Mouse (Mus musculus) c-Kit-negative CD71-positive TER-119-positive erythroid progenitor cells, embryonic 14.5 days (primary cell): ENCODE measurements at regions not wholly inside any gene's neighbourhood (a gene's known extent, or its start where the extent isn't known, plus 50 kb on each side); places are given as distances from the start of the nearest gene placed in this dataset.
A peak's percentile ranks its signal among the peaks of the same experiment; 100 is the strongest.
"Not testable (repeated sequence)": the region's sequence is repeated elsewhere in the genome, so short reads cannot be mapped to it uniquely, and the experiment has no call there.

Source experiments
- DNase-seq: peaks from one replicate; pipeline ENCODE4 v3.0.0-alpha.2; 2013; ENCODE audit warnings: low read depth, low spot score

DNA sequence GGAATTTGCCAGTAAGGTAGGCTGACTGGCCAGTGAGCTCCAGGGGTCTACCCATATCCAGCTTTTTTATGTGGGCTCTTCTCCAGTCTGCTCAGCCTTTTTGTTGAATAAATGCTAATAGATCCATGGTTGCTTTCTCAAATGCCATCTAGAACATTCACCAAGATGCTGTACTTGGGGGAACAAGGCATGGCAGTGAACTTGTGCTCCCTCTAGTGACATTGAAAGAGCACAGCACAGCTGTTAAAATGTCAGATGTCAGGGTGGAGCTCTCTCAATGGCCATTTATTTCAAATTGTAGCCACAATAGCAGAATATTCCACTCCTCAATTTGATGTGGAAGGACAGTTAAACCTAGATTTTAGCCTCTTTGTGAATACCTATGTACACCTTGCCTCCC lies 86.3 kb downstream of the Kcnk1 start:
- no peak for DNase-seq

DNA sequence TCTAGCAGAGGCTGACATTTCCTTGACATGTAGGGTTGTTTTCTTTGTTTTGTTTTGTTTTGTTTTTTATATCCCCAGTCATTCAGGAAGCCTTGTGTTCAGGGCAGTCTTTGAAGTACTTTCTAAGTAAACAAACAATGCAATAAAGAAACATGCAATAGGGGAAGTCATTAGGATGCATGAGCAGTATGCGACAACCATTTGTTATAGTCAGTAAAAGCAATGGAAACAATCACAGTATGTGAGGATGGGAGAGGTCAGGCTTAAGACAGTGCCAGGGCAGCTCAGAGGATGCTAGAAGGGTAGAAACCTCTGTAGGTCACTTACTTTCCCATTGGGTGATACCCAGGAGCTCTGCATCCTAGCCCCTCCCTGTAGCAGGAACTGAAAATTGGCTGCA lies 87.9 kb downstream of the Kcnk1 start:
- DNase-seq, result no peak

DNA sequence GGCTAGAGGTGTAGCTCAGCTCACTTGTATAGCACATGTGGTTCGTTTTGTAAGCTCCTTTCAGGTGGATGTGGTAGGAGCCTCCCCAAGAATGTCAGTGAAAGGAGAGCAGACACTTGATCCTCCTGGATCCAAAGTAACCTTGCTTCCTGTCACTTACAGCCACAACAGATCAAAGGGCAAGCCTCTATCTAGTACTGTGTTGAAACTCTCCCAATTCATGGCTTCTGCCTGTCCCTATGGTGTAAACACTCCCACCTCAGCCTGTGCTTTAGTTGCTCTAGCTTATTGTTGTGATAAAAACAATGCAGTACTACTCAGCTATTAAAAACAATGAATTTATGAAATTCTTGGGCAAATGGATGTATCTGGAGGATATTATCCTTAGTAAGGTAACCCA lies 95.8 kb downstream of the Kcnk1 start:
- DNase-seq, result no peak

DNA sequence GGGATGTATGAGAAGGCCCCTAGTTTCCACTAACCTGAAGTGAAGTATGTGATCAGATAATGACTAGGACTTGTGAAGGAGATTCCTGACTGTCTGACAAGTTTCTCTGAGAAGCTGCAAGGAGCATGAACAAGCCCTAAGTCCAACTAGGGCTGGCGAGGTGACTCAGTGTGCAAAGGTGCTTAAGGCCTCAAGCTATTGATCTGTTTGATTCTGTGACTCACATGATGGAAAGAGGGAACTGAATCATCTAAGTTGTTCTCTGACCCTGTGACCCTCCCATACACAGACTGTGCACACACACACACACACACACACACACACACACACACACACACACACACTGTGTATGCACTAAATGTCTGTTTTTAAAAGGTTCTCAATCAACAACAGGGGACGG lies 99.0 kb downstream of the Kcnk1 start:
- no peak for DNase-seq

DNA sequence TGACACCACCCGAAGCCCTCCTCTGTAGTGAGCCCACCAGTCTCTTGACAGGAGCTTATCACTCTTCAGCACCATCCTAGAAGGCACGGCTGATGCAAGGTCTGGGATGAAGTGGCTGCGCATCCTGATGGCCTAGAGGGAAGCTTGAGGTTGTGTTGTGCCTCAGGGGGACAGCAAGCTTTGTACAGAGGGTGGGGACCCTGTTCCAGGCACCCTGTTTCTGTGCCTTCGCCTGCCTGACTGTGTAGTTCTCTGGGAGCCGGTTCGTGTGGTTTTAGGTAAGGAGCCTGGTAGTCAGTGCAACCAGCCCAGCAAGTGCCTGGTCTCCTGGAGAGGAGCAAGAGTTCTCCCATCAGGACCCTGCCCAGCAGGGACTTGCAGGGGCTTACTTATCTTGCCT lies 101.1 kb downstream of the Kcnk1 start:
- DNase-seq, result no peak

DNA sequence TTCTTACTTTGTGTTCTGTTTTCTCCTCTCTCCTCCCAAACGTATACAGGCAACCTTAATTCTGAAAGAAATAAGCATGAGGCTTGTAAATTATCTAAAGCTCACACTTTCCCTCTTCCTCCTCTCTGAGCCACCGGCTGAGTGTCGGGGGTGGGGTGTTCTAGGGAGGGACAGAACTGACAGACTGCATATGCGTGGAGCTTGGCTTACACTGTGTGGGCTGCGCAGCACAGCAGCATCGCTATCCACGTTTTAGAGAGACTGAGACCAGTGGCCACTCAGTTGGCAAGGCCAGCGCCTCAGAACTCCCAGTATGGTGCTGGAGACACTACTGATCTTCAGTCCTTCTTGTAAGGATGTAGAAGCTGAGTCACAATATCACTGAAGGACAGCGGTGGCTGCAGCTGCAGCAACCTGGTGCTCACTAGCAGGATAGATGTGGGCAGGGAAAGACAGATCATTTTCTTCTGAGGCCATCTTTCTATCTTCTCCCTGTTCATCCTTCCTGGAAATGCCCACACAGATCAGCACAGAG lies 101.7 kb downstream of the Kcnk1 start:
- DNase-seq, result no peak

DNA sequence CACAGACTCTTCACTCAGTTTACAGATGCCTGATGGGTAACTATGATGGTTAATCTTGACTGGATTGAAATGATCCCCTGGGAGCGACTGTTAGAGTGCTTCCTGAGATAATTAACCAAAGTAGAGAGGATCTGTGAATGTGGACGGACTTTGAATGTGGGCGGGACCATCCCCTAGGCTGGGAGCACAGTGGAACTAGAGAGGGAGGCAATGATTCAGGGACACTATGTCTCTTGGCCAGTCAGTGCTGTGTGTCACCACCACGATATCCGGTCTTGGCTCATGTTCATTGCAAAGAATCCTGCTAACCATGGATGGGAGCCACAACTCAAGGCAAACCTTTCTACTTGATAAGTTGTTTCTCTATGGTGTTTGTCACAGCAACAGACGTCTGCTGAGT lies 103.9 kb downstream of the Kcnk1 start:
- DNase-seq, result no peak

DNA sequence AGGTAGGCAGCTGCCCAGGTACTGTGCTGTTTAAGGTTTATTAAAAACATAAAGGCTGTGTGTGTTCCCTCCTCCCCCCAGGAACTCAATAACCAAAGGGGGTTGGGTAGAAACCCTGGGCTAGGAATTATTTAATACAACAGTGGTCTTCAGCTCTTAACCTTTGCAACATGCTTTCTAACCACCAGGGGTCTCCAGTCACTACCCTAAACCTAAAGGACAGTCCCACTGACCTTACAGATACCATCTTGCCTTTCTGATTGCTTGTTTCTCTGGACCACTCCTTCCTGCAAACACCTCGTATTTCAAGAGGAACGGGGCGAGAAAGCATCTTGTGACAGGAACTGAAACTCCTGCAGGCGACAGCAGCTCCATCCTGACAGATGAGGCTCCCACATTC lies 104.9 kb downstream of the Kcnk1 start:
- no peak for DNase-seq

DNA sequence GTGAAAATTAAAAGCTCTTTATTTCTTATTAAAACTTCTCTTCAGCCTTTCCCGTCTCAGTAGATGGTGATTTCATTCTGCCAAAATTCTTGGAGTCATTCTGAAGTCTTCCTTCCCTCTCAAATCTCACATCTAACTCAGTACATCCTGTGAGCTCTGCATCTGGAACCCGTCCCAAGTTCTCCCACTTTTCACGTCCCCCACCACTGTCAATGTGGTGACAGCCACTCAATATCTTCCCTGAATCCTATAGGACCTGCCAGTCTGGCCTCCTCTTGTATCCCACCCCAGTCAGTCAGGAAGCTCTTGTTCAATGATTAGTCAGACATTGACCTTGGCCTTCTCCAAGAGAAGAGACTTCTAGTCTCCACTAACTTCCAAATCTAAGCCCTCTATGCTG lies 110.1 kb downstream of the Kcnk1 start:
- DNase-seq, result no peak

DNA sequence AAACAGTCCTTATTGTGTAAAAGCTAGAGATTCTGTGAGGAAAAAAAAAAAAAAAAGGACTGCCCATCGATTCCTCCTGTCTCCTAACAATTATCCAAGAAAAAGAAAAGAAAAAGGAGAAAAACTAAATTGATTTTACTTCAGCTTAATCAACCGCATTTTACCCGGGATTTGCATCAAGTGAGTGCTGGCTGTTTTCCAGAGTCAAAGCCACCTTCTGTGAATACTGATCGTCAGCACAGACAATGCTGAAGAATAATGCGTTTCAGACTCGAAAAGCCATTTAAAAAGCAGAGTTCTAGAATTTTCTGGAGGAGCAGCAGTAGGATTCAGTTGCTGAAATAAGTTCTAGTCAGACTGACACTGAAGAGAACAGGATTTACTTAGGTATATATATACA lies 131.1 kb downstream of the Kcnk1 start:
- no peak for DNase-seq

DNA sequence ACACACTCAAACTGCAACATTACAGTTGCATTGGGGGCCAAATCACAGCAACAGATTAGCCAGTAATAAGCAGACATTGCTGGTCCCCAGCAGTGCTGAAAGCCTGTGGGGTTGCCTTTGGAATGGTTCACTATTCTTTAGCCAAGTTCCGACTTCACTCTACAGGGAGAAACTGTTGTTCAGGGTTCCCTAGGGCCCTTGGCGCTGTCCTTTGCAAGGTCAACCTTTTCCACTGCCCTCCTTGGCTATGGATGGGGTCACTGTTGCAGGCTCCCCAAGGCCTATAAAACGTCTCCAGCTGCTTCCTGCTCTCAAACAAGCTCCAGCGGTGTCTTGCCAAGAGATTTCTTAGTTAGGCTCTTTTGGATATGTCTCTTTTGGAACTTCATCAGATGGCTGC lies 137.1 kb downstream of the Kcnk1 start:
- DNase-seq, result no peak

DNA sequence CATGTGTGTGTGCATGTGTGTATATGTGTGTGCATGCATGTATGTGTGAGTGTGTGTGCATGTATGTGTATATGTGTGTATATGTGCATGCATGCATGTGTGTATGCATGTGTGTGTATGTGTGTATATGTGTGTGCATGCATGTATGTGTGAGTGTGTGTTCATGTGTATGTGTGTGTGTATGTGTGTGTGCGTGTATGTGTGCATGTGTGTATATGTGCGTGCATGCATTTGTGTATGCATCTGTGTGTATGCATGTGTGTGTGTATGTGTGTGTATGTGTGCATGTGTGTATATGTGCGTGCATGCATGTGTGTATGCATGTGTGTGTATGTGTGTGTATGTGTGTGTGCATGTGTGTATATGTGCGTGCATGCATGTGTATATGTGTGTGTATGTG lies 137.9 kb downstream of the Kcnk1 start:
- DNase-seq, result not testable (repeated sequence)

DNA sequence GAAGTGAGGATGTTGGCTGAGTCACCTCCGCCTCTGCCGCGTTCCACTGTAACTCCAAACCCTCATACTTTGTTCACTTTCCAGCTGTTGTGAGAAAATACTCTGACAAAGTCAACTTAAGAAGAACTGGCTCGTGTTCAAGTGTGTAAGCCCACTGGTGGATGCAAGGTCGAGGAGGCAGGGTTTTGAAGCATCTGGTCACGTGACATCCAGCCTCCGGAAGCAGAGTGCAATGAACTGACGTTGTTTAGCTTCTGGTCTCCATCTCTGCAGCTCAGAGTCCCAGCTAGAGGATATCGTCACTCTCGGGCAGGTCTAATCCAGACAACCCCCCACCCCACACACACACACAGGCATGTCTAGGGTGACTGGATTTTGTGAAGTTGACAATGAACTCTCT lies 140.1 kb downstream of the Kcnk1 start:
- DNase-seq, result no peak

DNA sequence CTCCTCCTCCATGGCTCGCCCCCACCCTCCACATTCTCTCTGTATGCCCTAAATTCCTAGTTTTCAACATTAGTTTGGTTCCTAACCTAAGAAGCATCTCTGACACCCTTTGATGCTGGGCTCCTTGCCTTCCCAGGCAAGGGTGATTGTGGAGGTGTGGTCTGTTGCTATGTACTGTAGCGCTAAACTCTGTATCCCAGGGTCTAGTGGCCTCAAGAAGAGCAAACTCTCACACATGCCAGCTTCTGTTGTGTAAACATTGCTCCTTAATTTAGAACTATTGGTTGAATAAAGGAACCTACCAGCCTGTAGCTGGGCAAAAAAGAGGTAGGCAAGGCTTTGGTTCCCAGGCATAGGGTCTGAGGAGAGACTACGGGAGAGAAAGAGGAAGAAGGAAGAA lies 140.6 kb downstream of the Kcnk1 start:
- DNase-seq, result no peak

DNA sequence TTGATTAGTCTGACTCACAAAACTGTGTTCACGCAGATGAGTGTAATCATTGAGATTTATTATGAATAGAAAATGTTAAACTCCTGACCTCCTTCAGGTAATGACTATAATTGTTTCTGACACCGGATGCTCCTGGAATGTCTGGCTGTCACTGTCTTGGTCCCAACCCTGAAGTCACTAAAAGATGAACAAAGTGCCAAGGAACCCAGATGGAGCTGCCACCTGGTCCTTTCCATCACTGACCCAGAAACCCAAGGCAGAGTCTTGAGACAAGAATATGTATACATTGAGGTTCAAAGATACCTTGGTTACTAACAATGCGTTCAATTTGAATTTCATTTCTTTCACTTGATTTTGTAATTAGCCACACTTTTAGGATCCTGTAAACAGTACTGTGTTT lies 142.0 kb downstream of the Kcnk1 start:
- no peak for DNase-seq

DNA sequence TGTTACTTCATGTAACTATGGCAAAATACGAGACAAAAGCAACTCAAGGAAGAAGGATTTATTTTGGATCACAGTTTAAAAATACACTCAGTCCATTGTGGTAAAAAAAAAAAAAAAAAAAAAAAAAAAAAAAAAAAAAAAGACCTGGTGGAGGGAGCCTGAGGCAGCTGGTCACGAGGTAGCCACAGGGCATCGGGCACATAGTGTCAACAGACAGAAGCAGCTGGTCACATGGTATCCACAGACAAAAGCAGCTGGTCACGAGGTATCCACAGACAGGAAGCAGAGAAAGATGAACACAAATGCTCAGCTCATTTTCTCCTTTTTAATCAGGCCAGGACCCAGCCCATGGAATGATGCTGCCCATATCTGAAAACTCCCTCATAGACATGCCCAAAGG lies 142.5 kb downstream of the Kcnk1 start:
- no peak for DNase-seq

DNA sequence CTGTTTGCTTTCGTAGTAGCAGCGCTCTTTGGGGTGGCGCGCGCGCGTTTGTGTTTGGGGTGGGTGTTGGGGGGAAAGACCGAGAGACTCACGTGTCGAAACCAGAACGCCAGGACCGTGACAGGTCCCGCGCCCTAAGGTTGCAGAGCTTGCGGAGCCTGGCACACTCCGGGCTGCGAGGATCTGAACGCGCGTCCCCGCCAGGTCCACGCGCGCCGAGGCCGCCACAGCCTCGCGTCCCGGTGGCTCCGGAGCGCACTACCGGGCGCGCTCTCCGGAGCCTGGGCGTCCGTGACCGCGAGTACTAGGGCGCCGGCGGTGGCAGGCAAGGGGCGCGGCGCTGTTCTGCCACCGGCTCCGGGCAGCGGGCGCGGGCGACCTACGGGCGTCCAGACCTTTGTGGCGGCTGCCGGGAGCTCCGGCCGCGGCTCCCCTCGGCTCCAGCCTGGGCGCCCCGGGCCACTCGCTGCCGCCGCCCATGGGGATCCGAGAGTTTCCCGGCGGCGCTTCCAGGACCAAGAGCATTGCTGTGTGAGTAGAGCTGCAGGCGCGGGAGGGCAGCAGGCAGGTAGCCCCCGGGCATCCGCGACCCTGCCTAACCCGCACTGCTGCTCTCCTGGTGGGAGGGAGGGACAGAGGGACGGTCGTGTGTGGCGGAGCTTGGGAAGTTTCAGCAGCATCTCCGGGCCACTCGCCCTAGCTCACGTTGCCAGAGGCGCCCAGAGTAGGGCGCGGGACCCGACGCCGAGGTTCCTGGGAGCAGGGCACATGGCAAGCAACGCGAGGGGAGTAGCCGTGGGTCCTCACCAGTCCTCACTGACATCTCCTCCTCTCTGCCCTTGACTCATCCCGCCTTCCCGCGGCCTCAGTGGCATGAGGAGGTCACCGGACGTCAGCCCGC lies 143.9 kb downstream of the Kcnk1 start:
- no peak for DNase-seq

DNA sequence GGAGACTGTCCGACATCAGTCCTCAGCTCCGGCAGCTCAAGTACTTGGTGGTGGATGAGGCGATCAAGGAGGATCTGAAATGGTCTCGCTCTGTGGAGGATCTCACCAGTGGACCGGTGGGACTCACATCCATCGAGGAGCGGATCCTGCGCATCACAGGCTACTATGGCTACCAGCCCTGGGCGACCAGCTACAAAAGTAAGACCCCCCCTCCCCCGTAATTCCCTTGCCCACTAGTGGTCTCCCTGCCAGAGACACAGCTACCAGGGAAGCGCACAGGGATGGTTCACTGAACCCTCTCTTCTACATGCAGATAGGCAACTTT lies 144.5 kb downstream of the Kcnk1 start:
- DNase-seq, result no peak

DNA sequence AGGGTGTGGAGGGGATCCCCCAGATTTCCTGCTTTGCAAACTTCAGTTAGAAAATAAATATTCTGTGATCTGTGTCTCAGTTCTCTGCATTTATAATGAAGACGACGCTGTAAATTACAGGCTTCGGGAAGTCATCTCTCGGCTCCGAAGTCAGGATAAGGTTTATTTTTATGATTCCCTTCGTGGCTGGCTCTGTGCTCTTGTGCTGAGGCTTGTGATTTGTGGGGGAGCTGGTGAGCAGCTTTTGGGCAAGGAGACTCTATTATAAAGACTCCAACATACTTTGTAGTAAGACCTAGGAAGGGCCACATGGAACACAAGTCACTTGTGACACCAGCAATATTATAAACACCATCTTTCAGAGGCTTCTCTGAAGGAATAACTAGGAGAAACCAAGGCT lies 146.0 kb downstream of the Kcnk1 start:
- DNase-seq, result no peak

DNA sequence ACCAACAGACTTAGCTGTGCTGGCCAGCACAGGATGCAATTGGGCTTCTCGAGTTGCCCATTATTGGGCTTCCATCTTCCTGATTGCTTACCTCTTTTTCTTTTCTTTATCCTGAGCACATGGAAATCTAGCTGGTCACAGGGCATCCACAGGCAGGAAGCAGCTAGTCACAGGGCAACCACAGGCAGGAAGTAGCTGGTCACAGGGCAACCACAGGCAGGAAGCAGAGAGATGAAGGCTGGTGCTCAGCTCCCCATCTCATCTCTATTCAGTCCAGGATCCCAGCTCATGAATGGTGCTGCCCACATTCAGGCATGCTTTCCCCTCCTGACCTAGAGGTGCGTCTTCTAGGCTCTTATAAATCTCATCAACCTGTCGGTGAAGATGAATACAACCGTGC lies 146.8 kb upstream of the Slc35f3 start:
- DNase-seq, result no peak

DNA sequence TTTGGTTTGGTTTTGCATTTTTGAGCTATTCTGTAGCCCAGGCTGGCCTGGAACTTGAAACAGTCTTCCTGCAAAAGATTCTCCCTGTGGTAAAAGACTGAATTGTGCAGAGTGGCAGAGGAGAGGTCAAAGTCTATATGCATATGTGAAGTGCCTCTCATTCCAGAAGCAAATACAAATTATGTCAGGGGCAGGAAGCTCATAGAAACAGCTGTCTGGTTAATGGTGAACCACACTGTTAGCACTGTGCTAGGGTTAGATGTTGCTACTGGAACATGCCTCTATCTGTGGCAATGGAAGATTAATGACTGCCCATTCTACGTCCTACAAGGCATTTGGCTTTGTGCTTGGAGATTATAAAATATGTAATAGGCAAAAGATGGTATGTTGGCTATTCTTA lies 144.4 kb upstream of the Slc35f3 start:
- DNase-seq, result no peak

DNA sequence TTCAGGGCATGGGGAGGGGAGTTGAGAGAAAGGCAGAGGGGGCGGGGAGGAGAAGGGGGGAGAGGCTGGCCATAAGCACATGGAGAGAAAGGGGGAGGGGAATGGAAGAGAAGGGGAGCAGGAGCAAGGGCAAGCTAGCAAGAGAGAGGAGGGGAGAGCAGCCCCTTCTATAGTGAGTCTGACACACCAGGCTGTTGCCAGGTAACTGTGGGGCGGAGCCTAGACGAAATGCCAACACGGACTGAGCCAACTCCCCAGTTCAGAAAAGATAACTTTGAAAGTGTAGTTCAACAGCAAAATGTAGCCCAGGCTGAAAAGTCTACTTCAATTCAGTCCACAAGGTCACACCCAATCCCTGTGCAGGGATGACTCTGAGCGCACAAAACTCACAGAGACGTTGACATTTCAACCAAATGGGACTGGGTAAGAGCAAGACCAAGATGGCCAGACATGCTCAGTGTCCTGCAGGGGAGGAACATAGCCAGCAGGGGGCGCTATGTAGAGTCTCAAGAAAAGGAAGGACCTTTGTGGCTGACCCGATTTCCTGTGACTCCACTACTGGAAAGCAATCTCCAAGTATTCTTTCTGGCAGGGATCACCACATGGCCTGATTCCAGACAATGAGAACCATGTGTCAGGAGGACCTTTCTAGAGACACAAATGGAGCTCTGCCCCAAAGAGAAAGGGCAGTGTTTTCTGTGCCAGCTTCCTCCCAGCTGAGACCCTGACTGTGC lies 140.7 kb upstream of the Slc35f3 start:
- DNase-seq, result peak; percentile 5

DNA sequence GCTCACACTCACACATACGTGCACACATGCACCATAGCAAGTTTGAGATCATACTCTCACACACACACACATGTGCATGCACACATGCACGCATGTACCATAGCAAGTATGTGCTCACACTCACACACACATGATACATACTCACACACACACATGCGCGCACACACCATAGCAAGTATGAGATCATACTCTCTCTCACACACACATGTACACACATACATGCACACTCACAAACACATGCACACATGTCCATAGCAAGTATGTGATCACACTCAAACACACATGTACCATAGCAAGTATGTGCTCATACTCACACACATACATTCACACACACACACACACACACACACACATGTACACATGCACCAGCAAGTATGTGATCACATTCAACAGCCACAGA lies 138.9 kb upstream of the Slc35f3 start:
- DNase-seq, result no peak
